Mouse (Mus musculus) retina, postnatal 1 day (tissue): ENCODE data around the gene Lipc.

Experiments
- DNase-seq: peaks from one replicate; pipeline ENCODE4 v3.0.0-alpha.2; 2012

Lipc gene

GRCm38 (mm10) chr9:70911163-70911562 lies 40.9 kb downstream of the Lipc start:
- DNase-seq, result no peak

- DNase-seq, result no peak
Measured at GRCm38 (mm10) chr9:70910351-70910750, 41.7 kb downstream of the Lipc start.

GRCm38 (mm10) chr9:70902821-70903730 lies 49.0 kb downstream of the Lipc start:
- no peak for DNase-seq

- DNase-seq, result no peak
Measured at GRCm38 (mm10) chr9:70894201-70894600, 57.8 kb downstream of the Lipc start.

GRCm38 (mm10) chr9:70893526-70893925 lies 58.5 kb downstream of the Lipc start:
- no peak for DNase-seq

- no peak for DNase-seq
Measured at GRCm38 (mm10) chr9:70892627-70893026, 59.4 kb downstream of the Lipc start.

- DNase-seq, result no peak
Measured at GRCm38 (mm10) chr9:70891431-70892133, 60.4 kb downstream of the Lipc start.

- no peak for DNase-seq
Measured at GRCm38 (mm10) chr9:70890736-70891135, 61.3 kb downstream of the Lipc start.

GRCm38 (mm10) chr9:70888969-70889368 lies 63.1 kb downstream of the Lipc start:
- no peak for DNase-seq

- DNase-seq, result no peak
Measured at GRCm38 (mm10) chr9:70888556-70888955, 63.5 kb downstream of the Lipc start.

GRCm38 (mm10) chr9:70881982-70882381 lies 70.0 kb downstream of the Lipc start:
- no peak for DNase-seq

- no peak for DNase-seq
Measured at GRCm38 (mm10) chr9:70878823-70879222, 73.2 kb downstream of the Lipc start.

GRCm38 (mm10) chr9:70878157-70878556 lies 73.9 kb downstream of the Lipc start:
- no peak for DNase-seq

GRCm38 (mm10) chr9:70875490-70875889 lies 76.5 kb downstream of the Lipc start:
- DNase-seq, result no peak

- no peak for DNase-seq
Measured at GRCm38 (mm10) chr9:70875059-70875458, 77.0 kb downstream of the Lipc start.

- no peak for DNase-seq
Measured at GRCm38 (mm10) chr9:70872675-70873074, 79.4 kb downstream of the Lipc start.

- no peak for DNase-seq
Measured at GRCm38 (mm10) chr9:70870326-70870725, 81.7 kb downstream of the Lipc start.

- DNase-seq, result no peak
Measured at GRCm38 (mm10) chr9:70869169-70869873, 82.7 kb downstream of the Lipc start.

GRCm38 (mm10) chr9:70867381-70867780 lies 84.6 kb downstream of the Lipc start:
- no peak for DNase-seq

GRCm38 (mm10) chr9:70864039-70864438 lies 88.0 kb downstream of the Lipc start:
- DNase-seq, result no peak

- DNase-seq, result peak; percentile 40
Measured at GRCm38 (mm10) chr9:70863299-70863698, 88.7 kb downstream of the Lipc start.

GRCm38 (mm10) chr9:70859233-70859632 lies 92.8 kb downstream of the Lipc start:
- DNase-seq, result peak; percentile 67

- DNase-seq, result peak; percentile 36
Measured at GRCm38 (mm10) chr9:70855868-70856267, 96.2 kb downstream of the Lipc start.
